Mouse (Mus musculus) testis, adult 2 months (tissue): ENCODE data around the gene Mrps2. TPM values are rescaled to one million over a fixed set of nuclear protein-coding genes. Genes with fewer than 3 reads are reported as not detected.
"Not testable (repeated sequence)": the region's sequence is repeated elsewhere in the genome, so short reads cannot be mapped to it uniquely, and the experiment has no call there.

Source experiments
- H3K27ac ChIP-seq: fragments of 200-500 bp; 2 replicates; pipeline ENCODE4 v1.5.1; 2012; ENCODE audit warnings: low read depth, low read length; ENCODE audit not compliant: control insufficient read depth, insufficient read depth
- H3K27me3 ChIP-seq: fragments of 200-500 bp; 2 replicates; pipeline ENCODE4 v1.6.1; 2012; ENCODE audit warnings: mild to moderate bottlenecking, low read length, moderate library complexity; ENCODE audit not compliant: control insufficient read depth, insufficient read depth
- H3K36me3 ChIP-seq: fragments of 200-500 bp; 2 replicates; pipeline ENCODE4 v1.6.1; 2012; ENCODE audit warnings: mild to moderate bottlenecking, low read length; ENCODE audit not compliant: control insufficient read depth, insufficient read depth
- H3K4me1 ChIP-seq: fragments of 200-500 bp; 2 replicates; pipeline ENCODE4 v1.6.1; 2012; ENCODE audit warnings: low read length; ENCODE audit not compliant: control insufficient read depth, insufficient read depth
- H3K4me3 ChIP-seq: fragments of 200-500 bp; 2 replicates; pipeline ENCODE4 v1.5.1; 2012; ENCODE audit warnings: low read depth, mild to moderate bottlenecking, low read length, moderate library complexity, mixed read lengths; ENCODE audit not compliant: control insufficient read depth
- CTCF ChIP-seq: fragments of 200-500 bp; IDR thresholded peaks from 2 replicates; pipeline ENCODE4 v1.5.1; 2012; ENCODE audit warnings: low read depth, mild to moderate bottlenecking, inconsistent platforms, low read length, moderate library complexity; ENCODE audit not compliant: control insufficient read depth, insufficient read depth, insufficient replicate concordance
- POLR2A ChIP-seq: fragments of 200-500 bp; IDR thresholded peaks from 2 replicates; pipeline ENCODE4 v1.6.1; 2012; ENCODE audit warnings: low read depth, mild to moderate bottlenecking, inconsistent platforms, low read length, moderate library complexity; ENCODE audit not compliant: control insufficient read depth
- polyA plus RNA-seq: library from polyadenylated mRNA; depleted of rRNA; stranded (reverse); fragments of >200 nt; gene quantifications from 2 replicates; pipeline ENCODE4 v1.2.3, GENCODE M21; 2012

The Mrps2 gene
- polyA plus RNA-seq, 1 experiment: 24.9 TPM

GRCm38 (mm10) chr2:28456616-28457015 lies 11.2 kb upstream of the Mrps2 start:
- H3K4me1 ChIP-seq: no peaks in the 10 kb centered on the region
- no peak overlapping the region for H3K27ac ChIP-seq
- TF ChIP-seq CTCF (no peak), POLR2A (no peak)
- H3K36me3 ChIP-seq: no peaks in the 10 kb centered on the region
- no peaks in the 10 kb centered on the region for H3K27me3 ChIP-seq
- no peak overlapping the region for H3K4me3 ChIP-seq

- Histone ChIP-seq H3K4me3 (peak overlapping the region; percentile 80), H3K27me3 (no peaks in the 10 kb centered on the region), H3K36me3 (no peaks in the 10 kb centered on the region), H3K27ac (no peak overlapping the region), H3K4me1 (peaks cover 12% of the 10 kb centered on the region)
- TF ChIP-seq POLR2A: no peak
- TF ChIP-seq CTCF: peak; percentile 75; the same call in 1 of the 2 replicates
These were observed 3.9 kb upstream of the Mrps2 start for GRCm38 (mm10) chr2:28463919-28464318.

DNA sequence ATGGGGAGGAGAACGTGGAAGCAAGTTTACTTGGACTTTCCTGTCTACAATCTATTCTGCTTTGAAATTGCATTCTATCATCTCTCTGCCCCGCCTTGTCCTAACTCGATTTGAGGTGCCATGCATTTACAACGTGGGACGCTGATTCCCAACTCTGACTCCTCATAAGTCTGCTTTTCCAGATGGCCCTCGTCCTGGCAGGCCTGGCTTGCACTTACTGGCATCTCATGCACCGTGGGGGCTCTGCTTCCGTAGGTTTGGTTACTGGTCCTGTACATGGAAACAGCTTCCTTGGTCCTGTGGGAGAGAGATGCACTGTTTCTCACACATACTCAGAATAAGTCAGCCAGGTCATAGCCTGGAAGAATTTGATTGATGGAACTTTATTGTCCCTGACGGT lies 2.9 kb upstream of the Mrps2 start:
- Histone ChIP-seq H3K27ac (no peak overlapping the region), H3K27me3 (no peaks in the 10 kb centered on the region), H3K4me3 (peak overlapping the region; percentile 80), H3K4me1 (peaks cover 12% of the 10 kb centered on the region), H3K36me3 (no peaks in the 10 kb centered on the region; the same call in 1 of the 2 replicates)
- TF ChIP-seq POLR2A (no peak), CTCF (no peak)

GRCm38 (mm10) chr2:28465836-28466518 lies 1.9 kb upstream of the Mrps2 start, which contains the start of gene 1700007K13Rik:
Gene 1700007K13Rik, minus strand, starts transcription at chr2:28466332.
- peaks cover 12% of the 10 kb centered on the region for H3K4me1 ChIP-seq
- no peaks in the 10 kb centered on the region; the same call in 1 of the 2 replicates for H3K36me3 ChIP-seq
- 0 out of 2 replicates have a peak within 1 kb of the TSS, but pooled peaks have one; percentile 25 for H3K27ac ChIP-seq
- TF ChIP-seq CTCF (no peak), POLR2A (peak; percentile 50; the same call in 1 of the 2 replicates)
- peak within 1 kb of the TSS; percentile 87 for H3K4me3 ChIP-seq
- no peaks in the 10 kb centered on the region for H3K27me3 ChIP-seq

- no peaks in the 10 kb centered on the region; the same call in none of the 2 replicates for H3K36me3 ChIP-seq
- H3K4me1 ChIP-seq: peaks cover 12% of the 10 kb centered on the region
- H3K27ac ChIP-seq: peak overlapping the region; percentile 46
- H3K4me3 ChIP-seq: peak overlapping the region; percentile 87
- TF ChIP-seq CTCF: no peak
- TF ChIP-seq POLR2A: no peak
- no peaks in the 10 kb centered on the region for H3K27me3 ChIP-seq
These were observed 790 bp downstream of the Mrps2 start for GRCm38 (mm10) chr2:28468486-28469225.

DNA sequence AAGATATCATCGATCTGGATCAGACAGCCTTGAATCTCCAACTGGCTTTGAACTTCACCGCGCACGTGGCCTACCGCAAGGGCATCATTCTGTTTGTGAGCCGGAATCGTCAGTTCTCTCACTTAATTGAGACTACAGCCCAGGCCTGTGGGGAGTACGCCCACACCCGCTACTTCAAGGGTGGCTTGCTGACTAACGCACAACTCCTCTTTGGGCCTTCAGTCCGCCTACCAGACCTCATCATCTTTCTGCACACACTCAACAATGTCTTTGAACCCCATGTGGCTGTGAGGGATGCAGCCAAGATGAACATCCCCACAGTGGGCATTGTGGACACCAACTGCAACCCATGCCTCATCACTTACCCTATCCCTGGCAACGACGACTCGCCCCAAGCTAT lies 1.6 kb downstream of the Mrps2 start:
- Histone ChIP-seq H3K4me3 (no peak overlapping the region), H3K27ac (no peak overlapping the region), H3K36me3 (no peaks in the 10 kb centered on the region; the same call in none of the 2 replicates), H3K4me1 (peaks cover 12% of the 10 kb centered on the region), H3K27me3 (no peaks in the 10 kb centered on the region)
- TF ChIP-seq POLR2A (no peak), CTCF (no peak)

DNA sequence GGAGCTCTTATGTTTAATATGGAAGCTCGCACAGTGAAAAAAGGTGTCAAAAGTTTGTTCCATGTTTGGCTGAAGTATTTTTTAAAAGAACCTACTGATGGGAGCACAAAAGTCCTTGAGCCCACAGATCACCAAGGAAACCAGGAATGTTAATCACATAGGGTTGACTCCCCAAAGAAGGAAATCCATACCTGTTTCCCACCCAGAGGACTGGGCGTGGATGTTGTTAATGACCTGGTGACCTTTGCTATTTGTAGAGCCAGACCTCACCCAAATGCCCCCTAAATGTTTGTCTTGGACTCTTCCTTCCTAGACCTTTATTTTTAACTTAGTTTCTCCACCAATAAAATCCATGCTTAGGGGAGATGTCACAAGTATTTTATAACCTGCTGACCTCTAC lies 2.7 kb downstream of the Mrps2 start:
- Histone ChIP-seq H3K27ac (no peak overlapping the region), H3K4me3 (no peak overlapping the region), H3K27me3 (no peaks in the 10 kb centered on the region), H3K36me3 (no peaks in the 10 kb centered on the region; the same call in none of the 2 replicates), H3K4me1 (peaks cover 12% of the 10 kb centered on the region)
- TF ChIP-seq POLR2A (no peak), CTCF (no peak)

- not testable (repeated sequence) for H3K27me3 ChIP-seq, H3K4me1 ChIP-seq, H3K36me3 ChIP-seq, H3K27ac ChIP-seq, H3K4me3 ChIP-seq
These were observed 4.1 kb downstream of the Mrps2 start for GRCm38 (mm10) chr2:28472011-28472410.

- H3K27ac ChIP-seq, H3K36me3 ChIP-seq, H3K27me3 ChIP-seq, H3K4me1 ChIP-seq: not testable (repeated sequence)
- peak overlapping the region; percentile 59 for H3K4me3 ChIP-seq
These were observed 10.1 kb downstream of the Mrps2 start for GRCm38 (mm10) chr2:28477993-28478392.
